Mouse (Mus musculus): ENCODE results near the gene Syt14.

Gene Syt14

DNA sequence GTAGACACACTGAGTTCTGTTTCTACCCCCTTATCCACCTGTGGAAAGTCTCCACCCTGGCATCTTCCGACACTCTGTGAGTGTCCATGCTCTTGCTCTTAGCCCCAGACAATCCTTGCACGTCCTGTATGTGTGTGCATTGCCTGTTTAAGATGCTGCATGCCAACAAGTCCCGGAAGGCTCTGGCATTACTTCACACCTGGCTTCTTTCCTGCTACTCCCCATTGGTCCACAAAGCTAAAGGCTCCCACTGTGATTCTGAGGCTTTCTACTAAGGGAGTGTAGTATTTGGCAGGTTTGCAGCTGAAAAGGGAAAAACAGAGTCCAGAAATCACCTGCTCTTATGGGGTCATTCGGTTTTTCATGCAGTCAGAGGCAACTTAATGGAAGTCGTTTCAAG lies 162.7 kb downstream of the Syt14 start:
- DNase-seq (ENCODE audit: low read depth in 2 of 2, low spot score in 2 of 2) = no peak

DNA sequence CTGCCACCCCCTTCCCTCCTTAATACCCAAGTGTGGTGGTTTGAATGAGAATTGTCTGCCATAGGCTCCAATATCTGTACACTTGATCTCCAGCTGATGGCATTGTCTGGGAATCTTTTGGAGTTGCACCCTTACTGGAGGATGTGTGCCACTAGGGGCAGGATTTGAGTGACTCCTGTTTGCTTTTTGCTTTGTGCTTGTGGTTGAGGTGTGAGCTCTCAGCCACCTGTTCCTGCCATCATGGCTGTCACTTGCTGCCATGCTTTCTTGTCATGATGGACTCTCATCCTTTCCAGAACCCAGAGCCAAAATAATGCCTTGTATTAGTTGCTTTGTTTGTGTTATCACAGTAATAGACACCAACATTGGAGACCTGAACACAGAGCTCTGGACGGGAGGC lies 165.8 kb downstream of the Syt14 start:
- no peak for DNase-seq (ENCODE audit: low read depth in 2 of 2, low spot score in 2 of 2)

DNA sequence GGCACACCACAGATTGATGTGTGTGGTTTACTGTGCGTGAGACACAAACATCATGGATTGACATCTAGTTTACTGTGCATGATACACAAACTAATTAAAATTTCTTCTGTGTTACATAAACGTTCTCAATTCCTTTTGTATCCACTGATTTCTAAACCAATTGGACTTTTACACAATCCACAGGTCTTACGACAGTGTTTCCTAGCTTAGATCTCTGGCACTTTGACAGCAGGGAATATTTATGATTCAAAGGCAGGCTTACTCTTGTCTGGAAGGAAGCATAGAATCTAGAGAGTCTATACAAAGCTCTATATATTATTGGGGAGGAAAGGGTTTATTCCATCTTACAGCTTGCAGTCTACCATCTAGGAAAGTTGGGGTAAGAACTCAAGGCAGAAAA lies 171.1 kb downstream of the Syt14 start:
- no peak for DNase-seq (ENCODE audit: low read depth in 2 of 2, low spot score in 2 of 2)

DNA sequence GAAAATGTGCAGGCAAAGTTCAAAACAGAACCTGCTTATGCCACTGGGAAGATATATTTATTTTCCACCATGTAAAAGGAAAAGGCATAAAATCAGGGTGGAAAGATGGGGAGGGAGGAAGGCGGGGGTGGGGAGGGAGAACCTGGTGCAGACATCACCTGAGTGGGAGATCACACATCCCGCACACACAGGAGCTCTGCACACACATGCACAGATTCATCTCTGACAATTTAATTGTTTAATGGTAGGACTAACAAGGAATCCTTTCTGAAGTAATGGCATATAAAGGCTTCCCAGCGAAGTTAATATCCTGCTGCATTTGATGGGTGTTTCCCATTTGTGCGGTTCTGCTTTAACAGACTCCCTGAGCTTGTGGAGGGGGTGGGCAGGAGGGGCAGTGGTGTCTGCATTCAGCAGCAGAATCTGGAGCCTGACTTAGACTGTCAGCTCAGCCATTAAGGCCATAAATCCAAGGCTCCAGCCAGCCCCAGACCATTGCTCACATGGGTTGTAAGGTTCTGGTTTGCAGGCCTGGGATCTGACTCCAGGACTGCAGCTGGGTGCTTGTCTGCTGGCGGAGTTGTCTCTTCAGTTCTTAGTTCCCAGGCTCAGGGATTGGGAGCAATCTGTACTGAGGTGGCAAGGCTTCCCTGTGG lies 174.1 kb downstream of the Syt14 start:
- no peak for DNase-seq (ENCODE audit: low read depth in 2 of 2, low spot score in 2 of 2)

DNA sequence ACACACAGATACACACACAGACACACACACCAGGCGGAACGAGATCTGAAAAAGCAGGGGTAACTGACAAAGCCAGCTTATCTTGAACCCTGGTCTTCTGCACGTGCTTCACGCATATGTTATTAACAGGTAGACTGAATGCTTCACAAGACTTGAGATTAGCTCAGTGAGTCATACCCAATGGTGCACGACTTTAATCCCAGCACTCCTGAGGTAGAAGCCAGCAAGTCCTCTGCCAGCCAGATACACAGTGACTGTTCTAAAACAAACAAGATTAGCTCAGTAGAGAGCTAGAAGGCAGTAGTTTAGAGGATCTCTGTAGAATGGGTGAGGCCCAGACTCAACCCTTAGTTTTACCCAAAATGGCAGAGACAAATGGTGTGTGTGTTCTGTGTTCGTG lies 175.3 kb downstream of the Syt14 start:
- no peak for DNase-seq (ENCODE audit: low read depth in 2 of 2, low spot score in 2 of 2)

DNA sequence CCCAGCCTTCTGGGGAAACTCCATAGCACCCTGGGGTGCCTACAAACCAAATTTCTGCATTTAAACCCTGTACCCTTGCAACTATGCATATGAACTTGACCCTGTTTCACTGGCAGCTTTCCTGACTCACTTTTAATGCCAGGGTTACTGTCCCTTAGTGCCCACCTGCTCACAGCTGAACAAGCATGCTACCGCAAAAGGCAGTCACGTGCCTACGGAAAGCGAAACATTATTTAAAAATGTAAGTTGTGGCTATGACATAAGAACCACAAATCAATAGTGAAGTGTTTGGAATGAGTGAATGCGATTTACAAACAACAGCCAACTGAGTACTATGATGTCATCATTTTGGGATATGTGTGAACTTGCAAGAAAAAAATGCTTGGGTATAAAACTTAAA lies 178.0 kb downstream of the Syt14 start:
- DNase-seq (ENCODE audit: low read depth in 2 of 2, low spot score in 2 of 2) = no peak

DNA sequence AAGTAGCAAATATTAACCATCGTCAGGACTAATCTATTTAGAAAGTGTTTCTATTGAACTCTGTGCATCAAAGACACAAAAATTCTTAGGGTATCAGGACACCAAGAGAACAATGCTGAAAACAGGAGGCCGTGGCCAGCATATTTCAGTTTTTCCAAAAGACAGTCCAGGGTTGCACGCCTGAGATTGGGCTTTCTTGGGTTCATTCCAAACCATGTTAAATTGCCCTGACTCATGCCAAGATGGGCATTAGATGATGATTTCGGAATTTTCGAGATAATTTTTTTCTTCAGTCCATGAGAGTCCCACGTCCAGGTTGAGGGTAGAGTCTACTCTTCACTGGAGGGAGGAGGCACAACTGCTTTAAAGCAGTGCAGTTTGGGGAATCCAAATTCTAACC lies 178.6 kb downstream of the Syt14 start:
- DNase-seq (ENCODE audit: low read depth in 2 of 2, low spot score in 2 of 2) = no peak

DNA sequence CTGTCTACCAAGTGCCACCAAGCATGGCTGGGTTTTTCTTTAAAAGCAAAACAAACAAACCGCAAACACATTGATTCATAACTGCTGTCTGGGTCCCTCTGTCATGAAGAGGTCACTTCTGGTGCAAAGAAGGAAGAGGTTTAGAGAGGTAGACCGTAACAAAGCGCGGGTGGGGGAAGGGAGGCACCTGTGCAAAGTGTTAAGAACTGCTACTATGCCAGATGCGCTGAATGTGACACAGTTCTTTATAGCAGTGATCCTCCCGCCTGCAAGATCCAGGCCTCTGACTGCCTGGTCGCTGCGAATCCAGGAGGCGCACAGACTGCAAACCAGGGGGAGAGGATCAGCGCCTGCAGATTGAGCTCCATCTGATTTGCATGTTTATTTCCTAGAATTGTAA lies 179.2 kb downstream of the Syt14 start:
- no peak for DNase-seq (ENCODE audit: low read depth in 2 of 2, low spot score in 2 of 2)

DNA sequence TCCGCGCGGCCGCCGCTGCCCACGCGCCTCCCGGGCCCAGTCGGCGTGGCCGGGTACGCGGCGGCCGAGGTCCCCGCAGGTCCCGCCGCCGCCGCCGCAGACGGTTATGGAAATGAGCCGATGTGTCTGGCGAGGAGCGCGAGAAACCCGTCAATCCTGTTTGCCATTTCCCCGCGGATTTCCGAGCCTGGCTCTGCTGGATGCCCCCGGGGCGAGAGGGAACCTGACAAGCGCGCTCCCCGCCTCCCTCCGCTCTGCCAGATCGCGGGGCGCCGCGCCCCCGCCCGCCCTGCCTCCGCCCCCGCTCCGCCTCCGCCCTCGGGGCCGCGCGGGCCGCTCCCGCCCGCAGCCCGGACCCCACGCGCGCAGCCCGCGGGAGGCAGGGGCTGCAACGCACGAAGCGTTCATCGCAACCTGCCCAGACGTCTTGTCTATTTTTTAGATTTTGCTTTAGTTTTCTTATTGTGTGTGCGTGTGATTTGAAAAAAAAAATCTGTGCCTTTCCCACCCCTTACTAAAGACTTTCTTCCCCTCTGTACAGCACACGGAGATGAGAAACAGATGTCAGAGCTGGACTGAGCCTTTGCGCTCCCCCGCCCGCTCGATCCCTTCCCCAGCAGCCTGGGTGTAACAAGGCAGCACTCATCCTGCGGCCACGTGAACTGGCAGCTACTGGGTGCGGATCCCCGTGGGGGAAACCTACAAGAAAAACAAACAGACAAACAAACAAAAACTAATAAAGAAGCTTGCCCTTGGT lies 179.9 kb downstream of the Syt14 start, which contains the start of gene Sertad4:
Sertad4 (minus strand) TSS at position 283 of the 757 bp plus-strand sequence.
- no peak for DNase-seq (ENCODE audit: low read depth in 2 of 2, low spot score in 2 of 2)

DNA sequence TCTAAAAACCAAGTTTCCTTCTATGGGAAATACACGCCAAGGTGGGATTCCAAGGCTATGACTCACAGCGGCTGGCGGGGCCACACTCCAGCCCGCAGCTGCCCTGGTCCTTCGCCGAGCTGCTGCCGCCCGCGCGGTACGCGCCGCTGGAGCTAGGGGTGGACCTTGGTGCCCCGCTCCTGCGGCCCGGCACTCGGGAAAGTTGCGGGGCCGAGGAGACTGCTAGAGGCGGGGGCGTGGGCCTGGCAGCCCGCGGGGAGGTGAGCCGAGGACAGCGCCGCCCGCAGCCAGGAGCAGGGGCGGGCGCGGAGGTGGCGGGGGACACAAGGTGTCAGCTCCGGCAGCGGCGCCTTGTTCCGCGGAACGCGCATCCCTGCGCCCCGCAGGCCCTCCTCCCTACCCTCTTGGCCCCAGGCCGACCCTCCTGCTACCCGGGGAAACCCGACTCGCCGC lies 180.7 kb downstream of the Syt14 start:
- DNase-seq (ENCODE audit: low read depth in 2 of 2, low spot score in 2 of 2) = no peak

DNA sequence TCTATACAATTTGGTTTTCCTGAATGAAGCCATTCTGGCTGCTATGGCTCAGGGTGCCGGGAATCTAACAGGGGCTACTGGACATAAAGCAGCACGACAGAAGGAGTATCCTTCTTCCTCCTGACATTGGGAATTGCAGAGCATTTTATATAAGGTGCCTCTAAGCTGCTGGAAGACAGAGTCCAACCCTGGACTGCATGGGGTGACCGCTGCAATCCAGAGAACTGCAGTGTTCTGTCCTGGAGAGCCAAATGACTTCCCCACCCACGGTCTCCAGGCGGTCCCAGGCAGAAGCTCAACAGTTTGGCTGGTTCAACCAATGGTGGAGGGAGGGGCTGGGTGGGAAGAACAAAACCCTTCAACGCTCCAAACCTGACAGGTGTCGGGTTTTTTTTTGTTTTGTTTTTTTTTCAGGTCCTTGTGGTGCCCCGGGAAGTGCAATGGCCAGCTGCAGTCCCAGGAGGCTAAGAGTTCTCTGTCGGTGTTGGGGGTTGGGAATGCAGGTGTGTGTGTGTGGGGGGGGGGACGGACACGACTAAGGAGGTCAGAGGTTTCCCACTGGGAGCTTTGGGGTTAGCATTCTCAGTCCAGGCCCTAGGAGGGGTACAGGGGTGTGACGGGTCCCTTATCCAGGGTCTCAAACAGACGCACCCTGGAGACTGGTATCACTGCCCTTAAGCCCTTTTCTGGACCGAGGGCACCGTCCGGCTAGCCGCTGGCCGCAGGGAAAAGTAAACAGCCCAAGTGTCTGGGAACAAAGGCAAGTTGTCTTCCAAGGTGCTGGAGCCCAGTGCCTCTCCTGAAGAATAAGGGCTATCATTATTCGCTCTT lies 181.4 kb downstream of the Syt14 start:
- no peak for DNase-seq (ENCODE audit: low read depth in 2 of 2, low spot score in 2 of 2)

DNA sequence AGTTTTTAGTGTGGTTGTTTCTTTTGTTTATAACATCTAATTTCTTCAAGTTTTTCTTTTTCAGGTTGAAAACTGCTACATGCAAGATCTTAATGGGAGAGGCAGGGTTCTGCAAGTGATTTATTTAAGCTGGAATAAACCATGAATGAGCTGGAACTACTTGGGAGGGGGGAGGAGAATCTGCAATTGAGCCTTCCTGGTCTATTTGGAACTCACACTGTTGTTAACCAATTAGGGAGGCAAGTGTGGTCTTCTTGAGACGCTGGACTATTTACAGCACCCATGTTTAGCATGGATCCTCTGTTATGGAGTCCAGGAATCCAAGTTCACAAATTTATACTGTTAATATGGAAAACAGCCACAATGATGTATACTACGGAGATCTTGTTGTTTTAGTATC lies 182.1 kb downstream of the Syt14 start:
- no peak for DNase-seq (ENCODE audit: low read depth in 2 of 2, low spot score in 2 of 2)

DNA sequence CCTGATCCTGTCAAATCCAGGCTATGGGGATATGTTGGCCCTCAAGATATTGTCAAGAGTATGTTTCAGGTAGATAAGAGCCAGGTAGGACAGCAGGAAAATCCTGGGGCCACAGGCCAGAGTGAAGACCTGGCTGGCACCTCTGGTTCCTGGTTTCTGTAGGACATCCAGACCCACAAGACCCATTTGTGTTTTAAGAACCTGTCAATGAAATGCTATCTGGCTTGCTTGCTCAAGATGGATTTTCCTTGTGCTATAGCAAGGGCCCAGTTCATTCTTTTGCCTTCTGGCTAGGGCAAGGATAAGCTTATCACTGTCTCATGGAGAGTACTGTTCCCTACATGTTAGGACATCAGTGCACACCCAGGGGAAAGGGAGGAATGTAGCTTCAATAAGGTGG lies 183.5 kb downstream of the Syt14 start:
- no peak for DNase-seq (ENCODE audit: low read depth in 2 of 2, low spot score in 2 of 2)

DNA sequence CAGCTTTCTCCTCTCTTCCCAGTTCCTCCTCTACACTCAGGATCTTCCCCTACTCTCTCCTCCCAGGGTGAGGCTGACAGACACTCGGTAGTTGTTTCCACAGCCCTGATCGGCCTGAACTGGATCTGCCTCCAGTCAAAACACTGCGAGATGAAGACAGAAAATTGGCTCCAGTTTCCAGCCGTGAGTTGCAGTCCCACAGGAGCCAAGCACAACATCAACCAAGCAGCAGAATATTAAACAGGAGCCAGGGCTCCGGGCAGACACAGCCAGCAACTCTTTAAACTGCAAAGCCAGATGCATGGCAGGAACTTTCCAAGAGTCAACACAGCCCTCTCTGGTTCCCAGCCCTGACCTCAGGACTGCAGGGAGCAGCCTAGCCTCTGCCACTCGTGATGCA lies 183.9 kb downstream of the Syt14 start:
- no peak for DNase-seq (ENCODE audit: low read depth in 2 of 2, low spot score in 2 of 2)

DNA sequence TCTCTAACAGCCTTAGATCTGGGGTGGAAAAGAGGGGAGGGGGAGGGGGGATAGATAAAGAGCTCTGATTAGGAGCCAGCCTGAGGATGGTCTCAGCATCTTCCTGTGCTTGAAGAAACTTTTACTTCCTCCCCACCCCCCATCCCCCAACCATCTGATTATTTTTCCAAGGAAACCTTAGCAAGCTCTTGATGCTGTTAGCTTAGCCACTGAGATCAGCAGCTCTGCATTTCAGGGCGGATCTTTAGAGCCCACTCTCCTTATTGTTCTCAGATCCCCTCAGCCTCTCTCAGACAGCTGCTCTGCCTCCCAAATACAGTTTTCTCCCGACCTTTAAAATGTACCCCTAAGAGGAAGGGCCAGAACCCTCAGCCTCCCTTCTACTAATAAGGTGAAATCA lies 184.4 kb downstream of the Syt14 start:
- no peak for DNase-seq (ENCODE audit: low read depth in 2 of 2, low spot score in 2 of 2)

DNA sequence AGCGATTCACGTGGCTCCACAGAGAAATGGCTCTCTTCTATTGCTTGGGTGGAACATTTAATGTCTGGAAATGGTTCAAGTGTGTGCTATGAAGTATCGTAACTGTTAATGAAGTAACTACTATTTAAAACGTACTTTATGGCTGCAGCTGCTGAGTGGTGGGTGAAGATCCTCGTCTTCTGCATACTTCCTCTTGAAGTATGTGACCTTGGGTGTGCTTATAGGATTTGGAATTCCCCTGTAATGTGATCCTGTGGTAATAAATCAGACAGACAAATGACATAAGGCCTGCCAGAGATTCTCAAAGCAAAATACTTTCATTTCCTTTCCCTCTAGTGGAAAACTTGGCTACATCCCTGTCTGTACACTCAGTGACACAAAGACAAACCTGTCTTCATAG lies 186.0 kb downstream of the Syt14 start:
- DNase-seq (ENCODE audit: low read depth in 2 of 2, low spot score in 2 of 2) = no peak

DNA sequence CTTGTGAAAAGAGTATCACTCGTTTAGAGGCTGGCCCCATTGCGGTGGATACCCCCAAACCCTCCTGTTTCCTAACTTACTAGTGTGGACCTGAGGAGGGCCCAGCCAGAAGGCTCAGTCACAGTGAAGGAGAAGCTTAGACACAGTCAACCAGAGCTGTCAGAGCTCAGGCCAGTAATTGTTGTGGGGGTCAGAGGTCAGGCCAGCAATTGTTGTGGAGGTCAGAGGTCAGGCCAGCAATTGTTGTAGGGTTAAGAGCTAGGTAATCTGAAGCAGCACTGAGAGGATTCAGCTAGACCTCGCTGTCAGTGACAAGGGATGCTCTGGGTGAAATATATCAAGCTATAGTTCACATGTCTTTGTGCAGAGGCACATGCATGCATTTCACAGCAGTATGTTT lies 188.3 kb downstream of the Syt14 start:
- no peak for DNase-seq (ENCODE audit: low read depth in 2 of 2, low spot score in 2 of 2)
